Mouse (Mus musculus) small intestine, adult 2 months (tissue): ENCODE data around the gene Med17.

Source experiments
- CTCF ChIP-seq: fragments of 200-500 bp; IDR thresholded peaks from 2 replicates; pipeline ENCODE4 v1.5.1; 2012; ENCODE audit warnings: low read depth, mild to moderate bottlenecking, control low read depth, inconsistent platforms, low read length, moderate library complexity, mixed read lengths; ENCODE audit not compliant: insufficient replicate concordance, insufficient read length; ENCODE audit errors: extremely low read depth
- POLR2A ChIP-seq: fragments of 200-500 bp; IDR thresholded peaks from 2 replicates; pipeline ENCODE4 v1.6.1; 2012; ENCODE audit warnings: low read depth, mild to moderate bottlenecking, control low read depth, inconsistent platforms, low read length, moderate library complexity

DNA sequence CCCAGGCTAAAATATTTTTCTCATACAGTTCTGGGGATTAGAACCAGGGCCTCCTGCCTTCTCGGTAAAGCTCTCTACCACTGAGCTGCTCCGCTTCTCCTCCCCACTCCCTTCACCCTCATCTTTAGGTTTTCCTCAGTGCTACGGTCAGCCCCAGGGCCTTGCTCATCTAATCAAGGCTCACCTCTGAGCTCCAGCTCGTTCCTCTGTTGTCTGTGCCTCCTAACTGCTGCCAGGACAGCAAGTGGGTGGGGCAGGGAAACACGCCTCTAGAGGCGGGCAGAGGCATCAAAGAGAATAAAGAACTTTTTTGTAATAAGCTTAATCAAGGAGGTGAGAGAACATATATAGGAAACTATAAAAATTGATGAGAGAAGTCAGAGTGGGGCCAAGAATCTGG, 8.1 kb upstream of the Med17 start:
- TF ChIP-seq CTCF: no peak
- TF ChIP-seq POLR2A: no peak
